Mouse (Mus musculus) G1E (cell line): ENCODE data around the gene Slc50a1.

Experiments
- CTCF ChIP-seq: IDR thresholded peaks from 2 replicates; pipeline ENCODE4 v1.5.1; 2012; ENCODE audit warnings: low read depth, low read length, inconsistent platforms, mixed read lengths
- GATA2 ChIP-seq: IDR thresholded peaks from 2 replicates; pipeline ENCODE4 v1.6.1; 2012; ENCODE audit warnings: low read depth, low read length, inconsistent platforms, borderline replicate concordance
- POLR2AphosphoS5 ChIP-seq: IDR thresholded peaks from 2 replicates; pipeline ENCODE4 v1.6.1; 2012; ENCODE audit warnings: low read depth, low read length, inconsistent platforms; ENCODE audit not compliant: insufficient replicate concordance

GRCm38 (mm10) chr3:89245688-89246171, 24.6 kb downstream of the Slc50a1 start, which contains the start of gene Krtcap2:
- no peak for TF ChIP-seq CTCF
- TF ChIP-seq POLR2AphosphoS5: no peak
- TF ChIP-seq GATA2: no peak
